Mouse (Mus musculus) embryonic facial prominence, embryonic 11.5 days (tissue): ENCODE measurements around the gene Syt1. TPM values are rescaled to one million over a fixed set of nuclear protein-coding genes. Genes with fewer than 3 reads are reported as not detected.

Experiments
- ATAC-seq: fragments of 200-750 bp; cut with Nextera tagmentation; replicated peaks from 2 replicates; pipeline ENCODE4 v1.8.0; 2017; ENCODE audit warnings: low read depth; ENCODE audit not compliant: insufficient number of reproducible peaks, low FRiP score, low TSS enrichment
- DNase-seq: peaks from one replicate; pipeline ENCODE4 v3.0.0-alpha.2; 2015; ENCODE audit warnings: low spot score
- H3K27ac ChIP-seq: fragments of 300-500 bp; sonication (generic); replicated peaks from 2 replicates; pipeline ENCODE4 v1.5.1; 2014; ENCODE audit warnings: mild to moderate bottlenecking, low read depth, low read length, control low read depth
- H3K27me3 ChIP-seq: fragments of 300-500 bp; sonication (generic); 2 replicates; pipeline ENCODE4 v1.6.1; 2014; ENCODE audit warnings: mild to moderate bottlenecking, low read length, moderate library complexity, mixed read lengths; ENCODE audit not compliant: control insufficient read depth, insufficient read depth
- H3K36me3 ChIP-seq: fragments of 300-500 bp; sonication (generic); replicated peaks from 2 replicates; pipeline ENCODE4 v1.6.1; 2014; ENCODE audit warnings: low read depth, mild to moderate bottlenecking, low read length, moderate library complexity, mixed read lengths; ENCODE audit not compliant: control insufficient read depth, insufficient read depth
- H3K4me1 ChIP-seq: fragments of 300-500 bp; sonication (generic); 2 replicates; pipeline ENCODE4 v1.6.1; 2014; ENCODE audit warnings: low read length, mixed read lengths; ENCODE audit not compliant: control insufficient read depth, insufficient read depth
- H3K4me2 ChIP-seq: fragments of 300-500 bp; sonication (generic); 2 replicates; pipeline ENCODE4 v1.6.1; 2014; ENCODE audit warnings: low read depth, mild to moderate bottlenecking, control low read depth, low read length, moderate library complexity
- H3K4me3 ChIP-seq: fragments of 300-500 bp; sonication (generic); 2 replicates; pipeline ENCODE4 v1.5.1; 2014; ENCODE audit warnings: low read depth, low read length, control low read depth
- H3K9ac ChIP-seq: fragments of 300-500 bp; sonication (generic); replicated peaks from 2 replicates; pipeline ENCODE4 v1.6.1; 2014; ENCODE audit warnings: mild to moderate bottlenecking, control low read depth, low read length
- H3K9me3 ChIP-seq: fragments of 300-500 bp; sonication (generic); replicated peaks from 2 replicates; pipeline ENCODE4 v1.6.1; 2016; ENCODE audit warnings: mild to moderate bottlenecking, low read length, inconsistent platforms, mixed read lengths; ENCODE audit not compliant: control insufficient read depth
- WGBS: fragments of 180-500 bp; shearing (Covaris S2); extraction: QIAGEN DNeasy Blood & Tissue Kit; methylation state at CpG from one replicate; pipeline ENCODE4 v1.1.7; 2014; 5-methylcytosine and 5-hydroxymethylcytosine counted together
- polyA plus RNA-seq: library from polyadenylated mRNA; unstranded; fragments of >200 nt; fragmentation: Nextera tagmentation; extraction: Ambion mirVana; gene quantifications from 2 replicates; pipeline ENCODE4 v1.2.1, GENCODE M21; 2014

Gene Syt1
- polyA plus RNA-seq, 1 experiment from 2014 or later: 7.1 TPM

GRCm38 (mm10) chr10:108455883-108456282, 554.9 kb downstream of the Syt1 start:
- no peaks in the 10 kb centered on the region for H3K27me3 ChIP-seq
- H3K4me1 ChIP-seq: no peaks in the 10 kb centered on the region
- H3K36me3 ChIP-seq: no peaks in the 10 kb centered on the region
- WGBS: 89% methylated on average over 2 of the region's 2 CpGs
- no peaks in the 10 kb centered on the region for H3K9me3 ChIP-seq
- H3K9ac ChIP-seq: no peak overlapping the region
- no peak overlapping the region for H3K27ac ChIP-seq
- ATAC-seq: no peak
- no peak overlapping the region for H3K4me2 ChIP-seq
- DNase-seq: no peak
- no peak overlapping the region for H3K4me3 ChIP-seq

- ATAC-seq: no peak
- Histone ChIP-seq H3K36me3 (no peaks in the 10 kb centered on the region), H3K9me3 (no peaks in the 10 kb centered on the region), H3K4me1 (no peaks in the 10 kb centered on the region), H3K27ac (no peak overlapping the region), H3K4me2 (no peak overlapping the region), H3K9ac (no peak overlapping the region), H3K27me3 (no peaks in the 10 kb centered on the region), H3K4me3 (no peak overlapping the region)
- no peak for DNase-seq
- whole genome bisulfite sequencing: 63% methylated on average over 10 of the region's 10 CpGs
These were observed 555.6 kb downstream of the Syt1 start for GRCm38 (mm10) chr10:108455204-108455603.

GRCm38 (mm10) chr10:108454691-108455117, 556.1 kb downstream of the Syt1 start:
- H3K27ac ChIP-seq: no peak overlapping the region
- WGBS: 87% methylated on average over 11 of the region's 11 CpGs
- H3K36me3 ChIP-seq: no peaks in the 10 kb centered on the region
- DNase-seq: no peak
- no peaks in the 10 kb centered on the region for H3K27me3 ChIP-seq
- no peak overlapping the region for H3K4me3 ChIP-seq
- no peaks in the 10 kb centered on the region for H3K9me3 ChIP-seq
- H3K9ac ChIP-seq: no peak overlapping the region
- H3K4me2 ChIP-seq: no peak overlapping the region
- H3K4me1 ChIP-seq: no peaks in the 10 kb centered on the region
- no peak for ATAC-seq

GRCm38 (mm10) chr10:108453561-108453960, 557.2 kb downstream of the Syt1 start:
- DNase-seq (no peak), ATAC-seq (no peak)
- no peaks in the 10 kb centered on the region for H3K36me3 ChIP-seq
- no peak overlapping the region for H3K27ac ChIP-seq
- H3K27me3 ChIP-seq: no peaks in the 10 kb centered on the region
- no peak overlapping the region for H3K4me3 ChIP-seq
- 43% methylated on average over 2 of the region's 2 CpGs for WGBS
- no peak overlapping the region for H3K4me2 ChIP-seq
- no peaks in the 10 kb centered on the region for H3K9me3 ChIP-seq
- H3K9ac ChIP-seq: no peak overlapping the region
- no peaks in the 10 kb centered on the region for H3K4me1 ChIP-seq

- no peak overlapping the region for H3K4me3 ChIP-seq
- 92% methylated on average over 9 of the region's 9 CpGs for WGBS
- no peaks in the 10 kb centered on the region for H3K4me1 ChIP-seq
- no peak overlapping the region for H3K9ac ChIP-seq
- H3K27ac ChIP-seq: no peak overlapping the region
- H3K4me2 ChIP-seq: no peak overlapping the region
- H3K36me3 ChIP-seq: no peaks in the 10 kb centered on the region
- no peak for DNase-seq
- 0 out of 2 replicates have a peak, but pooled peaks have one; percentile 20 for ATAC-seq
- H3K9me3 ChIP-seq: no peaks in the 10 kb centered on the region
- no peaks in the 10 kb centered on the region for H3K27me3 ChIP-seq
These were observed 558.4 kb downstream of the Syt1 start for GRCm38 (mm10) chr10:108452421-108452820.

- no peaks in the 10 kb centered on the region for H3K27me3 ChIP-seq
- no peak overlapping the region for H3K27ac ChIP-seq
- no peak overlapping the region for H3K9ac ChIP-seq
- DNase-seq: no peak
- ATAC-seq: no peak
- peaks cover 2% of the 10 kb centered on the region; the same call in 1 of the 2 replicates for H3K4me1 ChIP-seq
- no peaks in the 10 kb centered on the region for H3K9me3 ChIP-seq
- no peak overlapping the region for H3K4me3 ChIP-seq
- H3K36me3 ChIP-seq: no peaks in the 10 kb centered on the region
- H3K4me2 ChIP-seq: no peak overlapping the region
- WGBS: 89% methylated on average over 8 of the region's 8 CpGs
These were observed 559.3 kb downstream of the Syt1 start for GRCm38 (mm10) chr10:108451516-108451915.

GRCm38 (mm10) chr10:108450401-108450800, 560.4 kb downstream of the Syt1 start:
- no peak overlapping the region for H3K4me2 ChIP-seq
- no peaks in the 10 kb centered on the region for H3K9me3 ChIP-seq
- WGBS: 88% methylated on average over 4 of the region's 4 CpGs
- no peak for ATAC-seq
- H3K27ac ChIP-seq: no peak overlapping the region
- H3K36me3 ChIP-seq: no peaks in the 10 kb centered on the region
- no peak overlapping the region for H3K4me3 ChIP-seq
- H3K4me1 ChIP-seq: peaks cover 2% of the 10 kb centered on the region; the same call in 1 of the 2 replicates
- DNase-seq: no peak
- H3K9ac ChIP-seq: no peak overlapping the region
- no peaks in the 10 kb centered on the region for H3K27me3 ChIP-seq

- DNase-seq (no peak), ATAC-seq (no peak)
- Histone ChIP-seq H3K4me3 (no peak overlapping the region), H3K27me3 (no peaks in the 10 kb centered on the region), H3K9me3 (no peaks in the 10 kb centered on the region), H3K27ac (no peak overlapping the region), H3K9ac (no peak overlapping the region), H3K4me1 (peaks cover 2% of the 10 kb centered on the region; the same call in 1 of the 2 replicates), H3K36me3 (no peaks in the 10 kb centered on the region), H3K4me2 (no peak overlapping the region)
- WGBS: 80% methylated on average over 11 of the region's 11 CpGs
These were observed 562.4 kb downstream of the Syt1 start for GRCm38 (mm10) chr10:108448421-108448820.
